Mouse (Mus musculus) spleen, postnatal 14 days (tissue): ENCODE data around the gene Qtrt2.

ENCODE experiments used
- DNase-seq, 2 experiments: peaks; one replicate each; pipeline ENCODE4 v3.0.0; 2021 to 2022; ENCODE audit warnings: low spot score in 2 of 2

The Qtrt2 gene

DNA sequence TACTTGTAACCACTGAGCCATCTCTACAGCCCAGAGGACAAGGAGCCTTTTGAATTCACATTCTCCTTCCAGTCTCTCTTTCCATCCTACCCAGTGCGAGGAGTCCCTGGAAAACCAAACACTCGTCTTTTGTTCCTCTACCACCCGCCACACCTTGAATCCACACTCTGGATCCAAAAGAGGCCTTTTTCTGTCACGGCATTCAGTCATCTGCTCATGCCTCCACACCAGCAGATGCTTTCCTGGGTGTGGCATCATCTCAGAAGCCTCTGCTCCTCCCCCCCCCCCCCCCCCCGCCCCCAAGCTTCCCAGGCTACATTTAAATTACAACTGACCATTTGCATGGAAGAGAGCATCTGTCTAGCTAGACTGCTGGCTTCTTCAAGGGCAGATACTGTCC is 110.3 kb downstream of the Qtrt2 start:
- DNase-seq, result no peak

DNA sequence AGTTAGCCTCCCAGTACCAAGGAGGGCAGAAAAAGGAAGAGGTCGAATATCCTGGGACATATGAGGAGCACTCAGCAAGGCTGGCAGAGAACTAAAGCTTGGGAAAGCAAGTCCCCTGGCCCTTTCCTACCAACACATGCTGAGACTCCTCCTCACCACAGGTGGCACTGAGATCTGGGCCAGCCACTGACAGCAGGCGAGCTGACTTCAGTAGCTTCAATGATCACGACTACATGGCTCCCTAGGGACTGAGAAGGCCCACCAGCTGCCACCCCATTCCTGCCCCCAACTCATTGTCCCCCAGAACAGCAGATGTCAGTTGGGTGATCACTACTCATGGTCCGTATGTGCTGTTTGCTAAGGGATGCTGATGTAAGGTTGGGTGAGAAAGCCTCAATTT is 112.0 kb downstream of the Qtrt2 start:
- no peak for DNase-seq
